Mouse (Mus musculus): ENCODE data around the gene Nrn1. TPM values are rescaled to one million over a fixed set of nuclear protein-coding genes. Genes with fewer than 3 reads are reported as not detected.

Nrn1 gene
- polyA plus RNA-seq, 1 experiment: 1.9 TPM

GRCm38 (mm10) chr13:36720297-36721017 is 14.5 kb downstream of the Nrn1 start:
- no peak for TF ChIP-seq CTCF (IDR thresholded peaks at IDR 0.05; ENCODE audit: borderline replicate concordance, control insufficient read depth, extremely low read depth, insufficient read depth, low read length, poor library complexity)
- no peak for TF ChIP-seq POLR2A (IDR thresholded peaks at IDR 0.05; ENCODE audit: control insufficient read depth, extremely low read depth, insufficient read depth, low read length, poor library complexity)
- H3K27ac ChIP-seq (ENCODE audit: control insufficient read depth, insufficient read depth, low read length): no peak overlapping the region
- no peaks in the 10 kb centered on the region for H3K36me3 ChIP-seq (ENCODE audit: control insufficient read depth, insufficient read depth, low read length)
- WGBS: 97% methylated on average over 5 of the region's 5 CpGs
- no peak overlapping the region for H3K4me3 ChIP-seq (ENCODE audit: control insufficient read depth, insufficient read depth, low read length)
- DNase-seq: no peak
- no peaks in the 10 kb centered on the region for H3K4me1 ChIP-seq (replicated peaks; ENCODE audit: control insufficient read depth, insufficient read depth, low read length)
- peaks cover 25% of the 10 kb centered on the region for H3K27me3 ChIP-seq (ENCODE audit: control insufficient read depth, insufficient read depth, low read length)

GRCm38 (mm10) chr13:36717376-36717775 is 17.6 kb downstream of the Nrn1 start:
- WGBS: 75% methylated on average over 3 of the region's 3 CpGs
- H3K4me3 ChIP-seq (ENCODE audit: control insufficient read depth, insufficient read depth, low read length): no peak overlapping the region
- H3K27me3 ChIP-seq (ENCODE audit: control insufficient read depth, insufficient read depth, low read length): peaks cover 2% of the 10 kb centered on the region; the same call in 1 of the 2 replicates
- TF ChIP-seq POLR2A (IDR thresholded peaks at IDR 0.05; ENCODE audit: control insufficient read depth, extremely low read depth, insufficient read depth, low read length, poor library complexity) (no peak), CTCF (IDR thresholded peaks at IDR 0.05; ENCODE audit: borderline replicate concordance, control insufficient read depth, extremely low read depth, insufficient read depth, low read length, poor library complexity) (no peak)
- no peak overlapping the region for H3K27ac ChIP-seq (ENCODE audit: control insufficient read depth, insufficient read depth, low read length)
- no peaks in the 10 kb centered on the region for H3K36me3 ChIP-seq (ENCODE audit: control insufficient read depth, insufficient read depth, low read length)
- DNase-seq: no peak
- H3K4me1 ChIP-seq (replicated peaks; ENCODE audit: control insufficient read depth, insufficient read depth, low read length): no peaks in the 10 kb centered on the region

GRCm38 (mm10) chr13:36716708-36717107 is 18.2 kb downstream of the Nrn1 start:
- Histone ChIP-seq H3K4me3 (ENCODE audit: control insufficient read depth, insufficient read depth, low read length) (no peak overlapping the region), H3K27me3 (ENCODE audit: control insufficient read depth, insufficient read depth, low read length) (no peaks in the 10 kb centered on the region), H3K4me1 (replicated peaks; ENCODE audit: control insufficient read depth, insufficient read depth, low read length) (no peaks in the 10 kb centered on the region), H3K27ac (ENCODE audit: control insufficient read depth, insufficient read depth, low read length) (no peak overlapping the region), H3K36me3 (ENCODE audit: control insufficient read depth, insufficient read depth, low read length) (no peaks in the 10 kb centered on the region)
- TF ChIP-seq POLR2A (IDR thresholded peaks at IDR 0.05; ENCODE audit: control insufficient read depth, extremely low read depth, insufficient read depth, low read length, poor library complexity) (no peak), CTCF (IDR thresholded peaks at IDR 0.05; ENCODE audit: borderline replicate concordance, control insufficient read depth, extremely low read depth, insufficient read depth, low read length, poor library complexity) (no peak)
- WGBS: 81% methylated on average over 2 of the region's 2 CpGs
- DNase-seq: no peak

GRCm38 (mm10) chr13:36714101-36714500 is 20.8 kb downstream of the Nrn1 start:
- H3K27me3 ChIP-seq (ENCODE audit: control insufficient read depth, insufficient read depth, low read length): no peaks in the 10 kb centered on the region
- WGBS: 82% methylated on average over 2 of the region's 2 CpGs
- no peaks in the 10 kb centered on the region for H3K36me3 ChIP-seq (ENCODE audit: control insufficient read depth, insufficient read depth, low read length)
- H3K4me1 ChIP-seq (replicated peaks; ENCODE audit: control insufficient read depth, insufficient read depth, low read length): no peaks in the 10 kb centered on the region
- H3K4me3 ChIP-seq (ENCODE audit: control insufficient read depth, insufficient read depth, low read length): no peak overlapping the region
- no peak for DNase-seq
- no peak overlapping the region for H3K27ac ChIP-seq (ENCODE audit: control insufficient read depth, insufficient read depth, low read length)
- TF ChIP-seq CTCF (IDR thresholded peaks at IDR 0.05; ENCODE audit: borderline replicate concordance, control insufficient read depth, extremely low read depth, insufficient read depth, low read length, poor library complexity): no peak
- no peak for TF ChIP-seq POLR2A (IDR thresholded peaks at IDR 0.05; ENCODE audit: control insufficient read depth, extremely low read depth, insufficient read depth, low read length, poor library complexity)

GRCm38 (mm10) chr13:36707088-36707690 is 27.7 kb downstream of the Nrn1 start:
- 80% methylated on average over 3 of the region's 3 CpGs for WGBS
- no peaks in the 10 kb centered on the region for H3K27me3 ChIP-seq (ENCODE audit: control insufficient read depth, insufficient read depth, low read length)
- TF ChIP-seq POLR2A (IDR thresholded peaks at IDR 0.05; ENCODE audit: control insufficient read depth, extremely low read depth, insufficient read depth, low read length, poor library complexity) (no peak), CTCF (IDR thresholded peaks at IDR 0.05; ENCODE audit: borderline replicate concordance, control insufficient read depth, extremely low read depth, insufficient read depth, low read length, poor library complexity) (no peak)
- no peak for DNase-seq
- no peaks in the 10 kb centered on the region for H3K36me3 ChIP-seq (ENCODE audit: control insufficient read depth, insufficient read depth, low read length)
- no peak overlapping the region for H3K4me3 ChIP-seq (ENCODE audit: control insufficient read depth, insufficient read depth, low read length)
- H3K27ac ChIP-seq (ENCODE audit: control insufficient read depth, insufficient read depth, low read length): no peak overlapping the region
- H3K4me1 ChIP-seq (replicated peaks; ENCODE audit: control insufficient read depth, insufficient read depth, low read length): no peaks in the 10 kb centered on the region

GRCm38 (mm10) chr13:36696351-36696771 is 38.6 kb downstream of the Nrn1 start:
- Histone ChIP-seq H3K36me3 (ENCODE audit: control insufficient read depth, insufficient read depth, low read length) (no peaks in the 10 kb centered on the region), H3K4me3 (ENCODE audit: control insufficient read depth, insufficient read depth, low read length) (no peak overlapping the region), H3K27me3 (ENCODE audit: control insufficient read depth, insufficient read depth, low read length) (no peaks in the 10 kb centered on the region), H3K4me1 (replicated peaks; ENCODE audit: control insufficient read depth, insufficient read depth, low read length) (no peaks in the 10 kb centered on the region), H3K27ac (ENCODE audit: control insufficient read depth, insufficient read depth, low read length) (no peak overlapping the region)
- no peak for TF ChIP-seq POLR2A (IDR thresholded peaks at IDR 0.05; ENCODE audit: control insufficient read depth, extremely low read depth, insufficient read depth, low read length, poor library complexity)
- no peak for TF ChIP-seq CTCF (IDR thresholded peaks at IDR 0.05; ENCODE audit: borderline replicate concordance, control insufficient read depth, extremely low read depth, insufficient read depth, low read length, poor library complexity)
- 77% methylated on average over 8 of the region's 8 CpGs for WGBS
- DNase-seq: no peak

Measured in thymus, adult 2 months (tissue).